8 mouse cellular contexts compared by ENCODE assay signal in genomic region chr11:60139141-60139733, GRCm38 (mm10). TPM values are rescaled to one million over a fixed set of nuclear protein-coding genes. Genes with fewer than 3 reads are reported as not detected.
DNase-seq lines count a peak whose midpoint lies in the region; ATAC-seq and TF ChIP-seq lines count a peak whose summit lies in the region.

No protein-coding gene starts in this region.

- TF ChIP-seq CTCF in liver, adult 2 months (IDR thresholded peaks at IDR 0.05; ENCODE audit: low read depth, low read length), result no peak
- TF ChIP-seq CTCF in cerebellum, adult 2 months (IDR thresholded peaks at IDR 0.05; ENCODE audit: borderline replicate concordance, insufficient read depth, low read depth, low read length), result no peak

- no peak overlapping the region for H3K27ac ChIP-seq in liver, adult 2 months (replicated peaks; ENCODE audit: insufficient read depth, low read depth, low read length)
- H3K27ac ChIP-seq in cerebellum, adult 2 months (ENCODE audit: insufficient read depth, low read length), result 0 out of 2 replicates have a peak overlapping the region, but pooled peaks have one; percentile 17
- peak overlapping the region; percentile 98 for H3K27ac ChIP-seq in midbrain, embryonic 10.5 days (replicated peaks)
- H3K27ac ChIP-seq in stomach, embryonic 16.5 days (ENCODE audit: low read length), result peak overlapping the region; percentile 48; the same call in 1 of the 2 replicates

- no peaks in the 10 kb centered on the region for H3K27me3 ChIP-seq in liver, adult 2 months (ENCODE audit: control insufficient read depth, insufficient read depth, low read length)
- H3K27me3 ChIP-seq in cerebellum, adult 2 months (ENCODE audit: control insufficient read depth, insufficient read depth, low read length), result no peaks in the 10 kb centered on the region
- H3K27me3 ChIP-seq in midbrain, embryonic 10.5 days (ENCODE audit: low read depth, poor library complexity, severe bottlenecking), result no peaks in the 10 kb centered on the region
- no peaks in the 10 kb centered on the region for H3K27me3 ChIP-seq in stomach, embryonic 16.5 days (ENCODE audit: control insufficient read depth, insufficient read depth, low read length)

- H3K4me1 ChIP-seq in liver, adult 2 months (ENCODE audit: control insufficient read depth, insufficient read depth, low read length), result peaks cover 6% of the 10 kb centered on the region
- H3K4me1 ChIP-seq in cerebellum, adult 2 months (ENCODE audit: control insufficient read depth, insufficient read depth, low read length), result peaks cover 22% of the 10 kb centered on the region
- peaks cover 57% of the 10 kb centered on the region for H3K4me1 ChIP-seq in midbrain, embryonic 10.5 days
- peaks cover 33% of the 10 kb centered on the region for H3K4me1 ChIP-seq in stomach, embryonic 16.5 days (ENCODE audit: control insufficient read depth, insufficient read depth, low read length)

- DNase-seq in liver, adult 2 months (ENCODE audit: extremely low read depth, low read depth, low spot score), result no peak
- DNase-seq in liver, result no peak
- peak; percentile 44 to 52 for DNase-seq in cerebellum, adult 2 months
- DNase-seq in layer of hippocampus, adult 9-11 months, result peak; percentile 70
- peak; percentile 39 for DNase-seq in midbrain, embryonic 10.5 days (ENCODE audit: low spot score)

- no peaks in the 10 kb centered on the region for H3K9me3 ChIP-seq in midbrain, embryonic 10.5 days (replicated peaks)
- H3K9me3 ChIP-seq in stomach, embryonic 16.5 days (replicated peaks; ENCODE audit: control insufficient read depth, low read length), result no peaks in the 10 kb centered on the region

- H3K4me2 ChIP-seq in stomach, embryonic 16.5 days (ENCODE audit: low read depth, low read length), result peak overlapping the region; percentile 98

- ATAC-seq in frontal cortex, adult (ENCODE audit: low TSS enrichment), result peak; percentile 32
- ATAC-seq in stomach, embryonic 16.5 days (ENCODE audit: insufficient read depth, low FRiP score), result peak; percentile 30; the same call in 1 of the 2 replicates
- ATAC-seq in granulocyte monocyte progenitor cell, adult 5-6 weeks (replicated peaks; ENCODE audit: poor library complexity, severe bottlenecking), result no peak

- peak overlapping the region; percentile 34; the same call in 1 of the 2 replicates for H3K9ac ChIP-seq in liver, adult 2 months (ENCODE audit: low read depth, low read length)
- H3K9ac ChIP-seq in stomach, embryonic 16.5 days (ENCODE audit: low read length), result peak overlapping the region; percentile 76

- peak overlapping the region; percentile 54; the same call in 1 of the 2 replicates for H3K4me3 ChIP-seq in liver, adult 2 months (ENCODE audit: insufficient read depth, low read depth, low read length)
- peak overlapping the region; percentile 73 for H3K4me3 ChIP-seq in cerebellum, adult 2 months (replicated peaks; ENCODE audit: insufficient read depth, low read depth, low read length)
- H3K4me3 ChIP-seq in midbrain, embryonic 10.5 days, result peak overlapping the region; percentile 84
- H3K4me3 ChIP-seq in stomach, embryonic 16.5 days (replicated peaks; ENCODE audit: low read length), result peak overlapping the region; percentile 57

- H3K79me2 ChIP-seq in liver, adult 2 months (ENCODE audit: control insufficient read depth, insufficient read depth, low read length), result peaks cover 29% of the 10 kb centered on the region

- TF ChIP-seq POLR2A in liver, adult 2 months (IDR thresholded peaks at IDR 0.05; ENCODE audit: extremely low read depth, insufficient read depth, low read length), result no peak
- TF ChIP-seq POLR2A in cerebellum, adult 2 months (IDR thresholded peaks at IDR 0.05; ENCODE audit: borderline replicate concordance, insufficient read depth, low read length), result no peak

- no peaks in the 10 kb centered on the region for H3K36me3 ChIP-seq in liver, adult 2 months (ENCODE audit: control insufficient read depth, insufficient read depth, low read length)
- H3K36me3 ChIP-seq in midbrain, embryonic 10.5 days, result peaks cover 17% of the 10 kb centered on the region
- H3K36me3 ChIP-seq in stomach, embryonic 16.5 days (ENCODE audit: control insufficient read depth, insufficient read depth, low read length), result no peaks in the 10 kb centered on the region

- 24% methylated on average over 24 of the region's 24 CpGs for WGBS in liver, adult 2 months
- 6% methylated on average over 24 of the region's 24 CpGs for WGBS in cerebellum, adult 2 months
- WGBS in midbrain, embryonic 10.5 days, result 4% methylated on average over 24 of the region's 24 CpGs
- 7% methylated on average over 24 of the region's 24 CpGs for WGBS in stomach, embryonic 16.5 days

RNA-seq across cellular contexts. Expression of gene Rai1, which starts 34.4 kb away (rescaled TPM):
- 2.7 and 3.4 TPM in 2 replicates for total RNA-seq in liver, adult 2 months (2014; rRNA removed)
- polyA plus RNA-seq in liver, adult 2 months (2012; rRNA removed), result 9.0 and 12.9 TPM in 2 replicates
- 39.3 and 42.5 TPM in 2 replicates for polyA plus RNA-seq in cerebellum, adult 2 months (2012; rRNA removed)
- 23.4 and 23.9 TPM in 2 replicates for polyA plus RNA-seq in midbrain, embryonic 10.5 days (2016; fragmentation: Nextera tagmentation; extraction: Ambion mirVana)
- polyA plus RNA-seq in stomach, embryonic 16.5 days (2015; fragmentation: Nextera tagmentation; extraction: Ambion mirVana), result 13.9 and 16.1 TPM in 2 replicates
- total RNA-seq in granulocyte monocyte progenitor cell, adult 5-6 weeks (2014; fragmentation: Nextera tagmentation), result 37.5 and 52.4 TPM in 2 replicates
- 11.0 and 13.3 TPM in 2 replicates for total RNA-seq in granulocyte monocyte progenitor cell, adult 5-6 weeks (2017)

Comparison
In these comparisons a context has a peak if more than half of its experiments do, and no peak if none do; other contexts are left out.
1. DNase-seq: peak in cerebellum, adult 2 months (2 of 2), layer of hippocampus, adult 9-11 months (single experiment) and midbrain, embryonic 10.5 days (single experiment); none in liver, adult 2 months (single experiment) and liver (single experiment).
2. Peak in every context shown above with its lines, with median percentiles within 50 percentile points of each other: H3K4me3 ChIP-seq.